40 mouse cellular contexts compared by ENCODE assay signal in genomic region chr12:78170178-78170577, GRCm38 (mm10). TPM values are rescaled to one million over a fixed set of nuclear protein-coding genes. Genes with fewer than 3 reads are reported as not detected.
"Had no signal": no experiment of that assay in that cellular context is flagged by ENCODE, and none has a peak within 500 bp of the region (broad histone marks: within the 10 kb centered on the region; RNA-seq: fewer than 3 reads in every experiment).

No protein-coding gene starts in this region.

- H3K27me3 ChIP-seq: heart, embryonic 13.5 days; heart, embryonic 15.5 days; hindbrain, embryonic 13.5 days; hindbrain, embryonic 15.5 days; kidney, embryonic 15.5 days; limb, embryonic 12.5 days; liver, embryonic 12.5 days had no signal

- H3K9ac ChIP-seq: heart, embryonic 13.5 days; heart, embryonic 15.5 days; hindbrain, embryonic 13.5 days; hindbrain, embryonic 15.5 days; kidney, embryonic 15.5 days; limb, embryonic 12.5 days; liver, embryonic 12.5 days; liver, embryonic 14.5 days had no signal

- H3K9me3 ChIP-seq: heart, embryonic 13.5 days; heart, embryonic 15.5 days; hindbrain, embryonic 13.5 days; hindbrain, embryonic 15.5 days; kidney, embryonic 15.5 days; limb, embryonic 10.5 days; limb, embryonic 12.5 days; liver, embryonic 12.5 days had no signal

- DNase-seq: gastrocnemius, postnatal 14 days; gastrocnemius, postnatal 36 days; heart, adult 11 months; heart, adult 2 months; heart, postnatal 14 days; heart, postnatal 36 days; kidney, adult 11 months; kidney, adult 2 months; kidney, adult 9 months; kidney, postnatal 25 days; kidney, postnatal 4 days had no signal

- H3K4me2 ChIP-seq: heart, embryonic 11.5 days; heart, embryonic 13.5 days; heart, embryonic 15.5 days; hindbrain, embryonic 13.5 days; hindbrain, embryonic 15.5 days; kidney, embryonic 15.5 days; limb, embryonic 12.5 days; liver, embryonic 12.5 days had no signal

- H3K4me3 ChIP-seq: heart, adult 2 months; heart, embryonic 13.5 days; heart, embryonic 15.5 days; hindbrain, embryonic 13.5 days; hindbrain, embryonic 15.5 days; kidney, embryonic 15.5 days; layer of hippocampus, adult 2 months; left cerebral cortex, adult 2 months; limb, embryonic 10.5 days; limb, embryonic 12.5 days; liver, embryonic 12.5 days had no signal

- H3K4me1 ChIP-seq: heart, embryonic 15.5 days; hindbrain, embryonic 13.5 days; hindbrain, embryonic 15.5 days; kidney, embryonic 15.5 days; limb, embryonic 10.5 days; limb, embryonic 12.5 days; liver, embryonic 12.5 days had no signal

- H3K27ac ChIP-seq: heart, adult 2 months; heart, embryonic 13.5 days; heart, embryonic 15.5 days; hindbrain, embryonic 13.5 days; hindbrain, embryonic 15.5 days; hindbrain, postnatal 0 days; kidney, embryonic 15.5 days; kidney, postnatal 0 days; layer of hippocampus, adult 2 months; left cerebral cortex, adult 2 months; limb, embryonic 10.5 days; limb, embryonic 12.5 days; liver, embryonic 12.5 days; liver, embryonic 14.5 days had no signal

- ATAC-seq: hindbrain, postnatal 0 days; intestine, embryonic 16.5 days; liver, embryonic 12.5 days had no signal

- H3K36me3 ChIP-seq: heart, embryonic 13.5 days; heart, embryonic 15.5 days; hindbrain, embryonic 13.5 days; hindbrain, embryonic 15.5 days; kidney, embryonic 15.5 days; limb, embryonic 10.5 days; limb, embryonic 12.5 days; liver, embryonic 12.5 days had no signal

RNA-seq across cellular contexts. Expression of gene Gm6657, which starts 23.9 kb away (rescaled TPM):
- total RNA-seq: gastrocnemius, adult 18-20 months; gastrocnemius, adult 8-10 months; gastrocnemius, postnatal 14 days; gastrocnemius, postnatal 36 days; heart, adult 2 months; heart, postnatal 14 days; heart, postnatal 36 days; hematopoietic stem cell, adult 5-6 weeks; hindbrain, postnatal 0 days; layer of hippocampus, adult 2 months; layer of hippocampus, postnatal 10 days; layer of hippocampus, postnatal 25 days; left cerebral cortex, adult 2 months; left cerebral cortex, postnatal 14 days; left cerebral cortex, postnatal 36 days; liver, adult 2 months had no signal
- polyA plus RNA-seq: gonadal fat pad, adult 2 months; heart, adult 2 months; heart, embryonic 11.5 days; heart, embryonic 13.5 days; heart, embryonic 15.5 days; heart, postnatal 0 days; hindbrain, embryonic 11.5 days; hindbrain, embryonic 13.5 days; hindbrain, embryonic 15.5 days; hindbrain, postnatal 0 days; intestine, embryonic 14.5 days; intestine, embryonic 16.5 days; kidney, adult 2 months; kidney, embryonic 15.5 days; kidney, postnatal 0 days; limb, embryonic 10.5 days; limb, embryonic 12.5 days; limb, embryonic 14.5 days; liver, adult 2 months; liver, embryonic 12.5 days; liver, embryonic 14.5 days; liver, embryonic 16.5 days had no signal
